Mouse (Mus musculus) intestine, embryonic 16.5 days (tissue): ENCODE measurements around the gene Pdlim4. TPM values are rescaled to one million over a fixed set of nuclear protein-coding genes. Genes with fewer than 3 reads are reported as not detected.
A peak's percentile ranks its signal among the peaks of the same experiment; 100 is the strongest.

Source experiments
- ATAC-seq: fragments of 200-750 bp; cut with Nextera tagmentation; 2 replicates; pipeline ENCODE4 v1.8.0; 2017; ENCODE audit warnings: moderate TSS enrichment, moderate library complexity
- H3K27ac ChIP-seq: fragments of 300-500 bp; sonication (generic); 2 replicates; pipeline ENCODE4 v1.5.1; 2014; ENCODE audit warnings: mild to moderate bottlenecking, low read length
- H3K27me3 ChIP-seq: fragments of 300-500 bp; sonication (generic); replicated peaks from 2 replicates; pipeline ENCODE4 v1.6.1; 2014; ENCODE audit warnings: low read length, control low read depth, mixed read lengths; ENCODE audit not compliant: control insufficient read depth, insufficient read depth
- H3K36me3 ChIP-seq: fragments of 300-500 bp; sonication (generic); 2 replicates; pipeline ENCODE4 v1.6.1; 2014; ENCODE audit warnings: low read length, control low read depth; ENCODE audit not compliant: control insufficient read depth, insufficient read depth
- H3K4me1 ChIP-seq: fragments of 300-500 bp; sonication (generic); 2 replicates; pipeline ENCODE4 v1.6.1; 2014; ENCODE audit warnings: low read length, control low read depth, mixed read lengths; ENCODE audit not compliant: control insufficient read depth, insufficient read depth
- H3K4me2 ChIP-seq: fragments of 300-500 bp; sonication (generic); 2 replicates; pipeline ENCODE4 v1.6.1; 2014; ENCODE audit warnings: low read depth, low read length, control low read depth
- H3K4me3 ChIP-seq: fragments of 300-500 bp; sonication (generic); 2 replicates; pipeline ENCODE4 v1.5.1; 2014; ENCODE audit warnings: mild to moderate bottlenecking, low read length
- H3K9ac ChIP-seq: fragments of 300-500 bp; sonication (generic); 2 replicates; pipeline ENCODE4 v1.6.1; 2014; ENCODE audit warnings: low read depth, low read length
- H3K9me3 ChIP-seq: fragments of 300-500 bp; sonication (generic); 2 replicates; pipeline ENCODE4 v1.6.1; 2016; ENCODE audit warnings: low read length, control low read depth; ENCODE audit not compliant: control insufficient read depth
- whole genome bisulfite sequencing: fragments of 180-500 bp; shearing (Covaris S2); extraction: QIAGEN DNeasy Blood & Tissue Kit; methylation state at CpG from one replicate; pipeline ENCODE4 v1.1.7; 2014; 5-methylcytosine and 5-hydroxymethylcytosine counted together
- polyA plus RNA-seq: library from polyadenylated mRNA; unstranded; fragments of >200 nt; fragmentation: Nextera tagmentation; extraction: Ambion mirVana; gene quantifications from 2 replicates; pipeline ENCODE4 v1.2.1, GENCODE M21; 2015

Pdlim4 gene
- polyA plus RNA-seq, 1 experiment from 2014 or later = 37.8 TPM

DNA sequence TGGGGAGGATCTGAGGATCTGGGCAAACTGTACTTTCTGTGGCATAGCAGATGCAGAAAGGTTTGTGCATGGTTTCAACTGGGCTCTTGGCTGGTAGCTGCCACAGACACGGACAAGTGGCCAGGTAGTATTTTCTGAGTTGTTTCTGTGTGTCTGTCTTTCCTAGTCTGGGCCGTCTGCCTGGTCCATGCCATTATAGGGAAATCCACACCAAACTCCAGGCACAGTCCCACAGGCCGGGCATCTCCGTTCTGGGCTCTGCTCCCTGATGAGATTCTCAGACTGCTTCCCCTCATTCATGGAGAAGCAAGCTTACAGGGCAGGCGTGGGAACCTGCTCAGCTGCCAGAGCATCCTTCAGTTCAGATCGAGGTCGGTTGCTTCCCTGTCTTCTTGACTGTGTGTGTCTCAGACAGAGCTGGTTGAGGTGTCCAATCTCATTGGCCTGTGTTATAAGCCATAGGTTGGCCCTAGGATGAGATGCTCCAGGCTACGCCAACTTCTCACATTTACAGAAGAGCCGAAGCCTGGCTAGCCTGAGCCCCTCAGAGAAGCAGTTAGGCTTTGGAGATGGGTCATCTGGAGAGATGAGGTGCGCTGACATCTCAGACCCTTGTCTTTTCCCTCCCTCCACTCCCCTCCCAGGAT lies 31.4 kb upstream of the Pdlim4 start, which contains the start of gene P4ha2:
TSS of gene P4ha2 (plus strand) at position 51 of the 647 bp plus-strand sequence.
- peak within 1 kb of the TSS; percentile 78 for H3K9ac ChIP-seq
- H3K36me3 ChIP-seq = no peaks in the 10 kb centered on the region
- H3K4me1 ChIP-seq = peaks cover 13% of the 10 kb centered on the region
- no peaks in the 10 kb centered on the region for H3K9me3 ChIP-seq
- 50% methylated on average over 10 of the region's 10 CpGs for WGBS
- H3K27ac ChIP-seq = peak within 1 kb of the TSS; percentile 49
- peak within 1 kb of the TSS; percentile 97 for H3K4me2 ChIP-seq
- peak; percentile 38 for ATAC-seq
- H3K27me3 ChIP-seq = no peaks in the 10 kb centered on the region
- peak within 1 kb of the TSS; percentile 76 for H3K4me3 ChIP-seq

DNA sequence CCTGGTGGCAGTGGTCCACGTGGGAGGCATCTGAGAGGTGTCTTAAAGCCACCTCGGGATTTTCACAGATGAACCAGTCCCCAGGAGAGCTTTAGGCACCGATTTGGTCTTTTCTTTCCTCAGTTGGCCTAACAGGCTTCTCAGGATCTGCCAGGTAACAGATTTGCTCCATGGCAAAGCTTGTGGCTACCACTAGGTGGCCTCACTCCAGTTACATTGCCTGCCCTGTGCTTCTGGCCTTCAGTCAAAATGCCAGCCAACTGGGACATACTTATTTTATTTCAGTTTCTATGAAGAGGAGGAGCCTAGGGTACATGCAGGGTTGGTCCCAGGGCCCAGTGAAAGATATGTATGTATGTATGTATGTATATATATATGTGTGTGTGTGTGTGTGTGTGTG lies 24.2 kb upstream of the Pdlim4 start:
- Histone ChIP-seq H3K4me3 (no peak overlapping the region), H3K4me1 (0 out of 2 replicates have a peak, but pooled peaks cover 3% of the 10 kb centered on the region), H3K27me3 (no peaks in the 10 kb centered on the region), H3K27ac (no peak overlapping the region), H3K4me2 (no peak overlapping the region), H3K9me3 (no peaks in the 10 kb centered on the region), H3K36me3 (no peaks in the 10 kb centered on the region), H3K9ac (no peak overlapping the region)
- no peak for ATAC-seq
- 14% methylated on average over 3 of the region's 3 CpGs for WGBS

DNA sequence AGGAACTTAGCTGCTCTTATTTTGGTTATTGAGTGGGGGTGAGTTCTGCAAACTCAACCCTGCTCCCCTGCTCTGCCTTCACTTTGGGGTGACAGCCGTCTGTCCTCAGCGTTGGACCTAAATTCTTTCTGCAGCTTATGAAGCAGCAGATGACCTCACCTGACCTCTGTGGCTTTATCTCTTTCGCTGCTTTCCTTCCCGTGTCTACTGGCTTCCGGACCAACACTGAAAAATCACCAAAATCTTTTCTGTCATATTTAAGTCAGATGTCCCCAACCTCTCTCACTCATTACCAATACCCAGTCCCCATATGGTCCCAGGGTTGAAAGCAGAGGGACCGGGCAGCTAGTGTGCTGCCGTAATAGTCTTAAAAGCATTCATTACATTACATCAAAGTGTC lies 23.4 kb upstream of the Pdlim4 start:
- Histone ChIP-seq H3K4me3 (no peak overlapping the region), H3K4me2 (no peak overlapping the region), H3K27ac (no peak overlapping the region), H3K9me3 (no peaks in the 10 kb centered on the region), H3K4me1 (0 out of 2 replicates have a peak, but pooled peaks cover 3% of the 10 kb centered on the region), H3K9ac (no peak overlapping the region), H3K36me3 (no peaks in the 10 kb centered on the region), H3K27me3 (no peaks in the 10 kb centered on the region)
- WGBS = 60% methylated on average over 7 of the region's 7 CpGs
- no peak for ATAC-seq

DNA sequence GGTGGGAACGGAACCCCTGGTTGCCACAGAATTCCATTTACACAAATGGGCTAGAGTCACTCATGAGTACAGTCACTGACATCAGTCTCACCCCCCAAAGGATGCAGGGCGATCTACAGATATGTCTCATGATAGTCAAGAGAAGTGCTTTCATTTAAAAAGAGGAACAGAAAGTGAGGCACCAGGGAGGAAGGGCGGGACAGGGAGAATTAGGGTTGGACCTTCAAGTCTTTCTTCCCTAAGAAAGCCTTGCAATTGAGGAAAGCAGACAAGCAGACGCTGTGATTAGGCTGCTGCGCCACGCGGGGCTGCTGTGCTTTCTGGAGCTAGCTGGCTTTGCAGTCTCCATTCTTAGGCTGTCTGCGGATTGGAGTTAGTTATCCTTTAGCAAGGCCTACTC lies 22.9 kb upstream of the Pdlim4 start:
- 0 out of 2 replicates have a peak, but pooled peaks cover 3% of the 10 kb centered on the region for H3K4me1 ChIP-seq
- 62% methylated on average over 8 of the region's 8 CpGs for WGBS
- no peaks in the 10 kb centered on the region for H3K9me3 ChIP-seq
- no peak overlapping the region for H3K27ac ChIP-seq
- H3K4me2 ChIP-seq = no peak overlapping the region
- no peak overlapping the region for H3K4me3 ChIP-seq
- no peaks in the 10 kb centered on the region for H3K27me3 ChIP-seq
- H3K36me3 ChIP-seq = no peaks in the 10 kb centered on the region
- ATAC-seq = no peak
- no peak overlapping the region for H3K9ac ChIP-seq

DNA sequence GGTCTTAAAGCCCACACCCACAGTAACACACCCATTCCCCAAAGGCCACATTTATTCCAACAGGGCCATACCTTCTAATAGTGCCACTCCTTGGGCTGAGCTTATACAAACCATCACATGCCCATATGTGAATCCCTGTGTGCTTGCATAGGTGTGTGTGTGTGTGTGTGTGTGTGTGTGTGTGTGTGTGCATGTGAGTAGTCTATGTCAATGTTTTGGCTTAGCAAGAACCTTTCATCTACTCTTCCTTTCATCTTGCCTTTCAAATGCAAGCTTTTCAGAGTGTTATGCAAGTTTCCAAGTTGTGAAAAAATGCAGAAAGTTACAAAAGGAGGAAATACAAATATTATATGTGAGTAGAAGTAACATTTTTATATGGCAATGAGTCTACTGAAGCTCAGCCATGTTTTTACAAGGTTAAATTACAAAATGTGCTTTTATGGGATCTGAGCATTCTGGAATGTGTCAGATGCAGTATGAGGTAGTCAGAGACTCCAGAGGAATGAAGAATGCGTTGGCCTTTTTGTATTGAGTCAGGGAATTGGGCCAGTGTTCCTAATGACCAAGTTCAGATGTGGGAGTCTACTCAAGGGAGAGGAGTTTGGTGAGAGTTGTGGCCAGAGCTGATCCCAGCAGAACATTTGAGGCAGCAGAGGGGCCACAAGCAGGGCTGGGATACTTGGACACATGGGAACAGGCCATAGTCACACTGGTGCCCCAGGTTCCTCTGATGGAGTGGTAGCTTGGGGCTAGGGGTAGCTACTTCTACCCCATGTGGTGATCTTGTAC lies 21.5 kb upstream of the Pdlim4 start:
- ATAC-seq = no peak
- Histone ChIP-seq H3K9me3 (no peaks in the 10 kb centered on the region), H3K4me1 (0 out of 2 replicates have a peak, but pooled peaks cover 3% of the 10 kb centered on the region), H3K36me3 (no peaks in the 10 kb centered on the region), H3K27ac (no peak overlapping the region), H3K9ac (no peak overlapping the region), H3K4me3 (no peak overlapping the region), H3K27me3 (no peaks in the 10 kb centered on the region), H3K4me2 (no peak overlapping the region)
- 81% methylated on average over 1 of the region's 1 CpGs for WGBS

DNA sequence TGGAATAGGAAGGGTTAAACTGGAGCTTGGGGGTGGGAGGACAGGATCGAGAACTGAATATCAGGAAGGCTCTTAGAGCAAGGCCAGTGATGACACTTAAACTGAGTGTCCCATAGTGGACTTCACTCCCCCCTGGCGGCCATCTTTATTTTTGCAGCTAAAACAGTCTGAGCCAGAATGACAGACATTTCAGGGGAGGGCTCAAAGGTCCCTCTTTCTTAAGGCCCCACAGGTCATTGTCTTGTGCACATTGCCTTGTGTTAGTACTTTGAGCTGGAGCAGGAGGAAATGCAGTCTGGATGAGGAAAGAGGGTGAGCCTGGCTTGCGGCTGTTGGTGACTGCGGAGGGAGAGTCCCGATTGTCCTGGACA lies 20.1 kb upstream of the Pdlim4 start:
- no peaks in the 10 kb centered on the region for H3K27me3 ChIP-seq
- H3K4me3 ChIP-seq = no peak overlapping the region
- H3K9me3 ChIP-seq = no peaks in the 10 kb centered on the region
- no peak overlapping the region for H3K4me2 ChIP-seq
- H3K9ac ChIP-seq = no peak overlapping the region
- H3K36me3 ChIP-seq = no peaks in the 10 kb centered on the region
- H3K27ac ChIP-seq = peak overlapping the region; percentile 35; the same call in 1 of the 2 replicates
- WGBS = 43% methylated on average over 5 of the region's 5 CpGs
- peak; percentile 95 for ATAC-seq
- H3K4me1 ChIP-seq = 0 out of 2 replicates have a peak, but pooled peaks cover 3% of the 10 kb centered on the region

DNA sequence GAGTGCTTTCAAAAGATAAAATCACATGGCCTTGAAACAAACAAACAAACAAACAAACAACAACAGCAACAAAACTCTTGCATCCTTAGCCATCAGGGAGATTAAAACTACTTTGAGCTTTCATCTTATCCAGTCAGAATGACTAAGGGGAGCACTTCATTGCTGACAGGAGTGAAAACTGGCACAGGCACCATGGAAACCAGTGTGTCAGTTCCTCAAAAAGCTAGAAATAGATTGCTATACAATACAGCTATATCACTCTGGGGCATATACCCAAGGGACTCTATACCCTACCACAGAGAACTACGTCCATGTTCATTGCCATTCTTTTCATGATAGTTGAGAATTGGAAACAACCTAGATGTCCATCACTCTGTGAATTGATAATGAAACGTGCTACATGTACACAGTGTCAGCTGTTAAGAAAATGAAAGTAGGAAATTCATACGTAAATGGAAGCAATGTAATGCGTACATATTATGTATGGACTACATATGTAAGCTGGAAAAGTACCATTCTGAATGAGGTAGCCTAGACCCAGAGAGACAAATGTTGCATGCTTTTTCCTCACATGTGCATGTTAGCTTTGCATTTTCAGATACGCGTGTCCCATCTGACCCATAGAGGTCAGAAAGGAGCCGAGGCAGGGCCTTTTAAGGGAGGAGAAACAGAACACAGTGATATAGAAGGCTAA lies 19.6 kb upstream of the Pdlim4 start:
- 75% methylated on average over 7 of the region's 7 CpGs for WGBS
- H3K27ac ChIP-seq = no peak overlapping the region
- no peak overlapping the region for H3K4me3 ChIP-seq
- H3K9ac ChIP-seq = no peak overlapping the region
- no peaks in the 10 kb centered on the region for H3K9me3 ChIP-seq
- H3K4me2 ChIP-seq = no peak overlapping the region
- no peaks in the 10 kb centered on the region for H3K36me3 ChIP-seq
- no peaks in the 10 kb centered on the region for H3K27me3 ChIP-seq
- ATAC-seq = peak; percentile 51
- H3K4me1 ChIP-seq = 0 out of 2 replicates have a peak, but pooled peaks cover 3% of the 10 kb centered on the region

DNA sequence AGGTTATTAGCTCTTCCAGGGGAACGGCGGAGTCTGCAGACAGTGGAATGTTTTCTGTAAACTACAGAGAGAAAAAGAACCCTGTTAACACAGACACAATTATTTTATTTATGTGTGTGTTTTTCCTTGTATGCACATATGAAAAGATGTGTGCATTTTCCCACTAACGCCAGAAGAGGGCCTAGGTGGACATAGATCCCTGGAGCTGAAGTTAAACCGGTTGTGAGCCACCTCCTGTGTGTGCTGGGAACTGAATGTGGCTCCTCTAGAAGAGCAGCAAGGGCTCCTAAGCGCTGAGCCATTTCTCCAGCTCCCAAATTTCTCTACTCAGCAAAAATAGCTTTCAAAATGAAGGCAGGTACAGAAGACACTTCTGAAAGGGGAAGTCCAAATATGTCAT lies 17.0 kb upstream of the Pdlim4 start:
- WGBS = 55% methylated on average over 5 of the region's 5 CpGs
- no peak for ATAC-seq

DNA sequence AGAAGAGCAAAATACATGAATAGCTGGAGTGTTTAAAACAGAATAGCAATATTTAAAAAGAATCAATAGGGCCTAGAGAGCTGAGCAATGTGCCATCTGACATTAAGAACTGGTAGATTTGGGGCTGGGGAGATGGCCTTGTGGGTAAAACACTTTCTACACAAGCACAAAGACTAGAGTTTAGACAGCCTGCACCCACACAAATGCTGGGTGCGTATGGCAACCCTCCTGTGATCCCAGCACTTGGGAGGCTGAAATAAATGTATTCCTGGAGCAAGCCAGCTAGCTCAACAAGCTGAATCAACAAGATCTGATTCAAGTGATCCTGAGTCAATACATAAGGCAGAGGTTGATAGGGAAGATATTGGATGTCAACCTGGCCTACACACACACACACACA lies 16.2 kb upstream of the Pdlim4 start:
- H3K36me3 ChIP-seq = no peaks in the 10 kb centered on the region
- H3K4me1 ChIP-seq = peaks cover 5% of the 10 kb centered on the region; the same call in 1 of the 2 replicates
- ATAC-seq = no peak
- H3K27me3 ChIP-seq = no peaks in the 10 kb centered on the region
- 100% methylated on average over 1 of the region's 1 CpGs for WGBS
- H3K9me3 ChIP-seq = no peaks in the 10 kb centered on the region
- H3K9ac ChIP-seq = no peak overlapping the region
- no peak overlapping the region for H3K4me3 ChIP-seq
- no peak overlapping the region for H3K4me2 ChIP-seq
- H3K27ac ChIP-seq = no peak overlapping the region

More for the DNA sequence above, 17.0 kb upstream of the Pdlim4 start:
- H3K4me2 ChIP-seq = no peak overlapping the region
- H3K9me3 ChIP-seq = no peaks in the 10 kb centered on the region
- H3K27ac ChIP-seq = no peak overlapping the region
- H3K36me3 ChIP-seq = no peaks in the 10 kb centered on the region
- H3K4me3 ChIP-seq = no peak overlapping the region
- no peak overlapping the region for H3K9ac ChIP-seq
- H3K27me3 ChIP-seq = no peaks in the 10 kb centered on the region
- H3K4me1 ChIP-seq = 0 out of 2 replicates have a peak, but pooled peaks cover 3% of the 10 kb centered on the region
